Mouse (Mus musculus): ENCODE results near the gene Pde6d.

The Pde6d gene

GRCm38 (mm10) chr1:86582451-86583096, at the start of gene Pde6d, which contains the start of gene Cops7b:
Gene Pde6d (minus strand): TSS chr1:86582629.
Gene Cops7b (plus strand): TSS chr1:86582904.
- peak; percentile 96 for DNase-seq (ENCODE audit: low read depth, low spot score)

- no peak for DNase-seq (ENCODE audit: low read depth, low spot score)
Measured at GRCm38 (mm10) chr1:86630527-86630926, 48.1 kb upstream of the Pde6d start.

GRCm38 (mm10) chr1:86629936-86630335, 47.5 kb upstream of the Pde6d start:
- DNase-seq (ENCODE audit: low read depth, low spot score): no peak

- no peak for DNase-seq (ENCODE audit: low read depth, low spot score)
Measured at GRCm38 (mm10) chr1:86628270-86628669, 45.8 kb upstream of the Pde6d start.

GRCm38 (mm10) chr1:86623001-86624000, 40.9 kb upstream of the Pde6d start:
- no peak for DNase-seq (ENCODE audit: low read depth, low spot score)

- DNase-seq (ENCODE audit: low read depth, low spot score): no peak
Measured at GRCm38 (mm10) chr1:86622296-86622695, 39.9 kb upstream of the Pde6d start.

GRCm38 (mm10) chr1:86618454-86619125, 36.2 kb upstream of the Pde6d start:
- DNase-seq (ENCODE audit: low read depth, low spot score): peak; percentile 22

GRCm38 (mm10) chr1:86614269-86614668, 31.8 kb upstream of the Pde6d start:
- DNase-seq (ENCODE audit: low read depth, low spot score): no peak

GRCm38 (mm10) chr1:86612081-86612480, 29.7 kb upstream of the Pde6d start:
- no peak for DNase-seq (ENCODE audit: low read depth, low spot score)

GRCm38 (mm10) chr1:86610954-86611353, 28.5 kb upstream of the Pde6d start:
- no peak for DNase-seq (ENCODE audit: low read depth, low spot score)

- DNase-seq (ENCODE audit: low read depth, low spot score): no peak
Measured at GRCm38 (mm10) chr1:86600117-86600516, 17.7 kb upstream of the Pde6d start.

- no peak for DNase-seq (ENCODE audit: low read depth, low spot score)
Measured at GRCm38 (mm10) chr1:86598516-86598915, 16.1 kb upstream of the Pde6d start.

- DNase-seq (ENCODE audit: low read depth, low spot score): no peak
Measured at GRCm38 (mm10) chr1:86596512-86596911, 14.1 kb upstream of the Pde6d start.

- no peak for DNase-seq (ENCODE audit: low read depth, low spot score)
Measured at GRCm38 (mm10) chr1:86595315-86595714, 12.9 kb upstream of the Pde6d start.

GRCm38 (mm10) chr1:86594539-86594938, 12.1 kb upstream of the Pde6d start:
- DNase-seq (ENCODE audit: low read depth, low spot score): no peak

GRCm38 (mm10) chr1:86586992-86587391, 4.6 kb upstream of the Pde6d start:
- DNase-seq (ENCODE audit: low read depth, low spot score): peak; percentile 61

- no peak for DNase-seq (ENCODE audit: low read depth, low spot score)
Measured at GRCm38 (mm10) chr1:86583709-86584108, 1.3 kb upstream of the Pde6d start.

- DNase-seq (ENCODE audit: low read depth, low spot score): no peak
Measured at GRCm38 (mm10) chr1:86581692-86582450, 558 bp downstream of the Pde6d start.

- no peak for DNase-seq (ENCODE audit: low read depth, low spot score)
Measured at GRCm38 (mm10) chr1:86580426-86580825, 2.0 kb downstream of the Pde6d start.

- DNase-seq (ENCODE audit: low read depth, low spot score): no peak
Measured at GRCm38 (mm10) chr1:86571941-86572340, 10.5 kb downstream of the Pde6d start.

- DNase-seq (ENCODE audit: low read depth, low spot score): no peak
Measured at GRCm38 (mm10) chr1:86571381-86571780, 11.0 kb downstream of the Pde6d start.

Measured in retina, adult 2 months (tissue).